Mouse (Mus musculus) ES-E14 (cell line): ENCODE results near the gene Gm49337.

Source experiments
- CHD2 ChIP-seq: IDR thresholded peaks from 2 replicates; pipeline ENCODE4 v1.6.1; 2014; ENCODE audit warnings: mild to moderate bottlenecking, low read depth, low read length, inconsistent platforms
- HCFC1 ChIP-seq: IDR thresholded peaks from 2 replicates; pipeline ENCODE4 v1.6.1; 2012; ENCODE audit warnings: low read length, inconsistent platforms, borderline replicate concordance; ENCODE audit not compliant: insufficient read depth
- MAFK ChIP-seq: IDR thresholded peaks from 2 replicates; pipeline ENCODE4 v1.6.1; 2014; ENCODE audit warnings: mild to moderate bottlenecking, low read depth, low read length, inconsistent platforms; ENCODE audit not compliant: insufficient read depth
- ZC3H11A ChIP-seq: IDR thresholded peaks from 2 replicates; pipeline ENCODE4 v1.6.1; 2012; ENCODE audit warnings: low read depth, mild to moderate bottlenecking, inconsistent platforms, low read length, borderline replicate concordance
- ZNF384 ChIP-seq: IDR thresholded peaks from 2 replicates; pipeline ENCODE4 v1.6.1; 2012; ENCODE audit warnings: low read depth, low read length, inconsistent platforms

DNA sequence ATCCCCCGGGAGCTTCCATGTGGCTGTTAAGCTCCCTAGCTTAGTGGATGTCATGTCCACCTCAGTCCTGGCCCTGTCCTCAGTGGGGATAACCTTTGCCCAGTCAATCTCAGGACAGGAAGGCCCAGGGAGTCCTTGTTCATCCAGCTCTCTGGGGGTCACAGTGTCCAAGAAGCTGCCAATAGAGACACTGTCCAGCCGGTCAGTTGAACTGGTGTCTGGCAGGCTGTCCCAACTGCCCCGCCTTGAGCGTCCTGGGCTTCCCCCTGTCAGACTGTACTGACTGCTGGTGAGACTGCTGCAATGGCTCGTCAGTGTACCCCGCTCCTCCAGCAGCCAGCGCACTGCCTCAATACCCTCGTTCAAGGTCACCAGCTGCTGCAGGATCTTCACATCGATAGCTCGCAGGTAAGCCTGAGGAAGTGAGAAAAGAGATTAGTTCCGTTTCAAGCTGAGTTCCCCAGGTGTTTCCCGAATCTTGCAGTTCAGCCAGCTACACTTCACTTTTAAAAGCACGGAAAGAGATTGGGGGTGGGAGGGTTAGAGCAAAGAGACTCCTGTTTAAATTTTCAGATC lies 35.7 kb upstream of the Gm49337 start:
- no peak for TF ChIP-seq HCFC1
- no peak for TF ChIP-seq ZNF384
- no peak for TF ChIP-seq CHD2
- no peak for TF ChIP-seq ZC3H11A
- TF ChIP-seq MAFK = no peak
